Mouse (Mus musculus) cortical plate, adult 2 months (tissue): Measurements from ENCODE around the gene Kcmf1.

ENCODE experiments used
- CTCF ChIP-seq: fragments of 200-500 bp; IDR thresholded peaks from 2 replicates; pipeline ENCODE4 v1.5.1; 2011; ENCODE audit warnings: mild to moderate bottlenecking, control low read depth, low read length; ENCODE audit not compliant: insufficient read depth; ENCODE audit errors: extremely low read depth
- POLR2A ChIP-seq: fragments of 200-500 bp; IDR thresholded peaks from 2 replicates; pipeline ENCODE4 v1.6.1; 2011; ENCODE audit warnings: mild to moderate bottlenecking, low read length, control low read depth; ENCODE audit not compliant: insufficient read depth; ENCODE audit errors: extremely low read depth

DNA sequence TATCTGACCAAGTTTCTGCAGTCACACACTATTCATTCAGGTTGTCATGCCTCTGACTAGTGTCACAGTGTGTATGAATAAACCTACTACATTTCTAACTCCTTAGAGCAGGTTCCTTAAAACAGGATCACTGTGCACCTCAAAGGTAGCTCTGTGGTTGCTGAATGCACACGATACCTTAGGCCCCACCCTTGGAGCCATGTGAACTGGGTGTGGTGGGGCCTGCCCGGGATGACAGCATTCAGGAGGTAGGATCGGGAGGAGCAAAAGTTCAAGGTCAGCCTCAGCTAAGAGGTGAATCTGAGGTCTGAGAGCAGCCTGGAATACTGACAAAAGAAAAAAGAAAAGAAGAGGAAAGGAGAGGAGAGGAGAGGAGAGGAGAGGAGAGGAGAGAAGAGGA lies 91.4 kb downstream of the Kcmf1 start:
- TF ChIP-seq CTCF = no peak
- TF ChIP-seq POLR2A = no peak
